Mouse (Mus musculus): ENCODE measurements around the gene Npff. TPM values are rescaled to one million over a fixed set of nuclear protein-coding genes. Genes with fewer than 3 reads are reported as not detected.

Gene Npff
- polyA plus RNA-seq, 1 experiment from 2014 or later: 2.1 TPM

DNA sequence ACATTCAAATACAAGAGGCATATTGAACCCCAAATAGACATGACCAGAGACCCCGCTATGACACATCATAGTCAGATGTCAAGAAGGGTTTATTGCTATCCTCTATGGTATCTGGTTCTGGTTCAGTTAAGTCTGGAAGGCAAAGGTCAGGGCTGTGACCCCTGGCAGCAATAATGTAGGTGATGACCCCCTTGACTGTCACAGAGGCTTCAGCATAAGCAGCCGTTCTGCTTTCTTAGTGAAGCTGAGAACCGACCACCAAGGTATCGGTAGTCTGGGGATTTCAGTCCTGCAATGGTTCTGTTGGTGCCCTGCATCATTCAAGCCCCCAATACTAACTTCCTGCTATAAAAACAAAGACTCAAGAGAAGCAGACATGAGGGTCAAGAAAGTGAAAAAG lies 6.8 kb upstream of the Npff start:
- H3K4me2 ChIP-seq (ENCODE audit: low read length): no peak overlapping the region
- H3K9ac ChIP-seq (ENCODE audit: low read length): no peak overlapping the region
- 82% methylated on average over 4 of the region's 4 CpGs for WGBS
- no peaks in the 10 kb centered on the region for H3K9me3 ChIP-seq (ENCODE audit: control insufficient read depth, low read length)
- no peaks in the 10 kb centered on the region for H3K4me1 ChIP-seq (ENCODE audit: control insufficient read depth in 2 of 2, insufficient read depth in 2 of 2, low read length in 2 of 2)
- no peak overlapping the region for H3K4me3 ChIP-seq (ENCODE audit: control insufficient read depth in 1 of 2, insufficient read depth in 1 of 2, low read depth in 1 of 2, low read length in 2 of 2)
- H3K27ac ChIP-seq (replicated peaks in 1 of 2; ENCODE audit: control insufficient read depth in 1 of 2, insufficient read depth in 1 of 2, low read depth in 2 of 2, low read length in 2 of 2): no peak overlapping the region
- no peak for ATAC-seq (ENCODE audit: insufficient number of reproducible peaks, insufficient read depth, low FRiP score, low read depth)
- peaks cover 93% of the 10 kb centered on the region for H3K36me3 ChIP-seq (ENCODE audit: control insufficient read depth, insufficient read depth, low read length)
- no peaks in the 10 kb centered on the region for H3K27me3 ChIP-seq (ENCODE audit: control insufficient read depth, insufficient read depth, low read length)

DNA sequence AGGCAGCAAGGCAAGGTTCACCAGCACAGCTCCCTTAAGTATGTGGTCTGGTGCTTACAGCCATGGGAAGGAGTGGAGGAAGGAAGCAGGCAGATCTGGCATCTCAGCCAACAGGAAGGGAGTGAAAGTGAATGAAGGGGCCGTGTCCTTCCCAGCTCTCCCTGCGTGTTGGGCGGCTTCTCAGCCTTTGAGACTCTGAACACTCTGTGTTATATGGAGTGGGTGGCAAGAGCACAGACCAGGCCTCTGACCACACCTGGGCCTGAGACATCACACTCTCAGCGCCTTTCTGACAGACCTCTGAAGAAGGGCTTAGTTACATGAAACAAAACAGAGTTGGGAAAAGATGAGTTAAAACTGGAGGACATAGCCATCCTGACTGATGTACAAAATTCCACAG lies 5.8 kb upstream of the Npff start:
- no peak overlapping the region for H3K27ac ChIP-seq (replicated peaks in 1 of 2; ENCODE audit: control insufficient read depth in 1 of 2, insufficient read depth in 1 of 2, low read depth in 2 of 2, low read length in 2 of 2)
- H3K9ac ChIP-seq (ENCODE audit: low read length): no peak overlapping the region
- H3K4me2 ChIP-seq (ENCODE audit: low read length): no peak overlapping the region
- no peaks in the 10 kb centered on the region for H3K9me3 ChIP-seq (ENCODE audit: control insufficient read depth, low read length)
- peaks cover 90% of the 10 kb centered on the region for H3K36me3 ChIP-seq (ENCODE audit: control insufficient read depth, insufficient read depth, low read length)
- no peak for ATAC-seq (ENCODE audit: insufficient number of reproducible peaks, insufficient read depth, low FRiP score, low read depth)
- no peak overlapping the region for H3K4me3 ChIP-seq (ENCODE audit: control insufficient read depth in 1 of 2, insufficient read depth in 1 of 2, low read depth in 1 of 2, low read length in 2 of 2)
- no peaks in the 10 kb centered on the region for H3K27me3 ChIP-seq (ENCODE audit: control insufficient read depth, insufficient read depth, low read length)
- WGBS: 71% methylated on average over 4 of the region's 4 CpGs
- no peaks in the 10 kb centered on the region for H3K4me1 ChIP-seq (ENCODE audit: control insufficient read depth in 2 of 2, insufficient read depth in 2 of 2, low read length in 2 of 2)

DNA sequence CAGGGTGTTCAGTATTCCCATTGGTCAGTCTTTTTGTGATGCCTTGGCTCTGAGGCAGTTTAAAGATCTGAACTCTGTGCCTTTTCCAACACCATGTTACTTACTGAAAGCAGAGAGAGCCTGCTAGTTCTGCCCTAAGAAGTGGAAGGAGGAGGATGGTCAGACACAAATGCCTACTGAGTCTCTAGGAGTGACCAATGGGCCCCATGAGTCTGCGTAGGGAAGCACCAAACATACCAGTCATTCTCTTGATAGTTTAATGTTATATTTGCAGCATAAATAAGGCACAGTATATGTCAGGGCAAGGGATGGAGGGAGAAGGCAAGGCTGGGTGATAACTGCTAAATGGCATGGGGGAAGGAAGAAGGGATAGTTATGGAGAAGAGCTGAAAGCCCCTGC lies 3.7 kb upstream of the Npff start:
- H3K9ac ChIP-seq (ENCODE audit: low read length): no peak overlapping the region
- H3K36me3 ChIP-seq (ENCODE audit: control insufficient read depth, insufficient read depth, low read length): peaks cover 88% of the 10 kb centered on the region
- H3K4me1 ChIP-seq (ENCODE audit: control insufficient read depth in 2 of 2, insufficient read depth in 2 of 2, low read length in 2 of 2): no peaks in the 10 kb centered on the region
- no peak overlapping the region for H3K4me3 ChIP-seq (ENCODE audit: control insufficient read depth in 1 of 2, insufficient read depth in 1 of 2, low read depth in 1 of 2, low read length in 2 of 2)
- H3K9me3 ChIP-seq (ENCODE audit: control insufficient read depth, low read length): no peaks in the 10 kb centered on the region
- no peaks in the 10 kb centered on the region for H3K27me3 ChIP-seq (ENCODE audit: control insufficient read depth, insufficient read depth, low read length)
- H3K27ac ChIP-seq (replicated peaks in 1 of 2; ENCODE audit: control insufficient read depth in 1 of 2, insufficient read depth in 1 of 2, low read depth in 2 of 2, low read length in 2 of 2): no peak overlapping the region
- ATAC-seq (ENCODE audit: insufficient number of reproducible peaks, insufficient read depth, low FRiP score, low read depth): no peak
- 92% methylated on average over 1 of the region's 1 CpGs for WGBS
- no peak overlapping the region for H3K4me2 ChIP-seq (ENCODE audit: low read length)

DNA sequence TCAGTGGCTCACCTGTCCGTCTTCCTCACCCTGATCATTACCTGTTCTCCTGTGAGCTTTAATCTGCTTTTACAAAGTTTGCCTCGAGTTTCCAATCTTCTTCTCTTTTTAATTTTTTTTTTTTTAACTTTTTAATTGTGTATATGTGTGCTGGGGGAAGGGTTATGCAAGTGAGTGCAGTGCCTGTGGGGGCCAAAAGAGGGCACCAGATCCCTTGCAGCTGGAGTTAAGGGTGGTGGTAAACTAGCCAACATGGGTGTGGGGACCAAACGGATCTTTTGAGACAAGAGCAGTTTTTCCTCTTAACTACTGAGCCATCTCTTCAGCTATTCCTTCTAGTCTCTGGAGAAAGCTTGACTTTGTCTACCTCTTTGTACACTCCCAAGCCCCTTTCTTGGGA lies 3.2 kb upstream of the Npff start:
- ATAC-seq (ENCODE audit: insufficient number of reproducible peaks, insufficient read depth, low FRiP score, low read depth): no peak
- Histone ChIP-seq H3K4me2 (ENCODE audit: low read length) (no peak overlapping the region), H3K4me1 (ENCODE audit: control insufficient read depth in 2 of 2, insufficient read depth in 2 of 2, low read length in 2 of 2) (no peaks in the 10 kb centered on the region), H3K27me3 (ENCODE audit: control insufficient read depth, insufficient read depth, low read length) (no peaks in the 10 kb centered on the region), H3K4me3 (ENCODE audit: control insufficient read depth in 1 of 2, insufficient read depth in 1 of 2, low read depth in 1 of 2, low read length in 2 of 2) (no peak overlapping the region), H3K9me3 (ENCODE audit: control insufficient read depth, low read length) (no peaks in the 10 kb centered on the region), H3K9ac (ENCODE audit: low read length) (no peak overlapping the region), H3K36me3 (ENCODE audit: control insufficient read depth, insufficient read depth, low read length) (peaks cover 85% of the 10 kb centered on the region), H3K27ac (replicated peaks in 1 of 2; ENCODE audit: control insufficient read depth in 1 of 2, insufficient read depth in 1 of 2, low read depth in 2 of 2, low read length in 2 of 2) (no peak overlapping the region)
- WGBS: 75% methylated on average over 3 of the region's 3 CpGs

DNA sequence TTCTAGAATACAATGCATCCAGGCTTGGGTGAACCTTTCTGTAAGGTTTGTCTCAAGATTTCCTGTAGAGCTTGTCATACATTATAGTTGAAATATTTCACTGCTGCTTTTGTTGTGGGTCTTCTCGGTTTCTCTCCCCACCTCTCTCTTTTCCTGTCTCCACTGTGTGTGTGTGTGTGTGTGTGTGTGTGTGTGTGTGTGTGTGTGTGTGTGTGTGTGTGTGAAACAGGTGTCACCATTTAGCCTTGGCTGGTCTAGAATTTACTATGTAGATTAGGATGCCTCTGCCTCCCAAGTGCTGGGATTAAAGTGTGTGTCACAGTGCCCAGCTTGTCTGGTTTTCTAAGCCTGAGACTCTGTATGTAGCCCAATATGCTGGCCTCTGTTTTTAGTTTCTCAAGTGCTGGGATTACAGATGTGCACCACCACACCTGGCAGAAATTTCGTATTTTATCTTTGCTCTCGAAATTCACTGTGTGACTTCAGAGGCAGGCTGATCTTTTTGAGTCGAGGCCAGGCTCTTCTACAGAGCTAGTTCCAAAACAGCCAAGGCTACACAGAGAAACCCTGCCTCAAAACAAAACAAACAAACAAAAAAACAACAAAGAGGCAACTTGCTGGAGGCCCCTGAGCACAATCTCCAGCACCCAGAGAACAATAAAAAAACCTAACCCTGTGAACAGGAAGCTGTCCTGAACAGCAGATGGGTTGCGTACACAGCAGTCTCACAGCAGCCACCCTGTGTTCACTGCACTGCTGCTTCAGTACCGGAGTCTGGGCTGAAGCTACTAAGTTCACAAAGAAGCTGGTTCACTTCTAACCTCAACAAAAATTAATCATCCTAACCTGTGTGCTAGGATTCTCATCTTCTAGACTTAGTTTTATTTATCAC lies 1.6 kb upstream of the Npff start:
- no peak for ATAC-seq (ENCODE audit: insufficient number of reproducible peaks, insufficient read depth, low FRiP score, low read depth)
- Histone ChIP-seq H3K36me3 (ENCODE audit: control insufficient read depth, insufficient read depth, low read length) (peaks cover 83% of the 10 kb centered on the region), H3K9me3 (ENCODE audit: control insufficient read depth, low read length) (no peaks in the 10 kb centered on the region), H3K27ac (replicated peaks in 1 of 2; ENCODE audit: control insufficient read depth in 1 of 2, insufficient read depth in 1 of 2, low read depth in 2 of 2, low read length in 2 of 2) (no peak overlapping the region), H3K4me1 (ENCODE audit: control insufficient read depth in 2 of 2, insufficient read depth in 2 of 2, low read length in 2 of 2) (no peaks in the 10 kb centered on the region), H3K9ac (ENCODE audit: low read length) (no peak overlapping the region), H3K27me3 (ENCODE audit: control insufficient read depth, insufficient read depth, low read length) (no peaks in the 10 kb centered on the region), H3K4me2 (ENCODE audit: low read length) (no peak overlapping the region), H3K4me3 (ENCODE audit: control insufficient read depth in 1 of 2, insufficient read depth in 1 of 2, low read depth in 1 of 2, low read length in 2 of 2) (no peak overlapping the region)
- WGBS: 82% methylated on average over 6 of the region's 6 CpGs

DNA sequence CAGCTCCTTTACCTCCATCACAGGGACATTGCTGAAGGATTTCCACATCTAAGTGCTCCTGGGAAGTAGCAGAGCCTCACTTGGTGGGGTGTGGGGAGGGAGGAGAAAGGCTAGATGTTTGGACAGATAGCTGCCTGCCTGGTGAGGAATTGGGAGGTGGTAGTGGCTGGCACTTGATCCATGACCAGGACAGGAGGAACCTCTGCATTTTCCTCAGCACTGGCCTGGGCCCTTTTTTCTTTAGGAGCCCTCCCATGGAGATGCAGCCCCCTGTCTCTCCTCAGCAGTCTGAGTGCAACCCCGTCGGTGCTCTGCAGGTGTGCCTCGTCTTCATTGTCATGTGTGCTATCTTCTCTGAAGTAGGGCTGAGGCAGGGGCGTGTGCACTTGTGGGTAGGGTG lies 3.3 kb downstream of the Npff start:
- Histone ChIP-seq H3K4me3 (ENCODE audit: control insufficient read depth in 1 of 2, insufficient read depth in 1 of 2, low read depth in 1 of 2, low read length in 2 of 2) (no peak overlapping the region), H3K9ac (ENCODE audit: low read length) (no peak overlapping the region), H3K27me3 (ENCODE audit: control insufficient read depth, insufficient read depth, low read length) (no peaks in the 10 kb centered on the region), H3K9me3 (ENCODE audit: control insufficient read depth, low read length) (no peaks in the 10 kb centered on the region), H3K4me1 (ENCODE audit: control insufficient read depth in 2 of 2, insufficient read depth in 2 of 2, low read length in 2 of 2) (peaks cover 6 to 21% of the 10 kb centered on the region in 2 experiments; a peak in 3 of 4 replicates), H3K27ac (replicated peaks in 1 of 2; ENCODE audit: control insufficient read depth in 1 of 2, insufficient read depth in 1 of 2, low read depth in 2 of 2, low read length in 2 of 2) (no peak overlapping the region), H3K36me3 (ENCODE audit: control insufficient read depth, insufficient read depth, low read length) (peaks cover 52% of the 10 kb centered on the region), H3K4me2 (ENCODE audit: low read length) (no peak overlapping the region)
- no peak for ATAC-seq (ENCODE audit: insufficient number of reproducible peaks, insufficient read depth, low FRiP score, low read depth)
- WGBS: 84% methylated on average over 4 of the region's 4 CpGs

DNA sequence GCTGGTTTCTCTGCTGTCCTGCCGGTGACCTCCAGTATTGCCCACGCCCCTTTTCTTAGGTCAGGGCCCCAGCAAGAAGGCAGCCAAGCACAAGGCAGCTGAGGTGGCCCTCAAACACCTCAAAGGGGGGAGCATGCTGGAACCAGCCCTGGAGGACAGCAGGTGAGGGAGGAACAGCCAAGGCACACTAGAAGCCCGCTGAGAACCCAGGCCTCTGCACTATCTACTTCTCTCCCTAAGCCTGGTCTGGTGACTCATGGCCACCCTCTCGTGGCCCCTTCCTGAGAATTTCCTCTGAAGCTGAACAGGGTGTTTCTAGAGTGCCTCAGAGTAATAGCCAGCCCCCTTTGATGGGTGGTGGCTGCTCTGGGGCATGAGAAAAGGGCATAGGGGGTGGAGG lies 4.3 kb downstream of the Npff start:
- peaks cover 44% of the 10 kb centered on the region for H3K36me3 ChIP-seq (ENCODE audit: control insufficient read depth, insufficient read depth, low read length)
- WGBS: 45% methylated on average over 4 of the region's 4 CpGs
- H3K27me3 ChIP-seq (ENCODE audit: control insufficient read depth, insufficient read depth, low read length): no peaks in the 10 kb centered on the region
- ATAC-seq (ENCODE audit: insufficient number of reproducible peaks, insufficient read depth, low FRiP score, low read depth): no peak
- no peak overlapping the region for H3K4me3 ChIP-seq (ENCODE audit: control insufficient read depth in 1 of 2, insufficient read depth in 1 of 2, low read depth in 1 of 2, low read length in 2 of 2)
- H3K4me1 ChIP-seq (ENCODE audit: control insufficient read depth in 2 of 2, insufficient read depth in 2 of 2, low read length in 2 of 2): peaks cover 12 to 30% of the 10 kb centered on the region in 2 experiments
- H3K27ac ChIP-seq (replicated peaks in 1 of 2; ENCODE audit: control insufficient read depth in 1 of 2, insufficient read depth in 1 of 2, low read depth in 2 of 2, low read length in 2 of 2): peak overlapping the region; percentile 30 to 98; a peak in 3 of 4 replicates
- peak overlapping the region; percentile 83 for H3K9ac ChIP-seq (ENCODE audit: low read length)
- no peak overlapping the region for H3K4me2 ChIP-seq (ENCODE audit: low read length)
- H3K9me3 ChIP-seq (ENCODE audit: control insufficient read depth, low read length): no peaks in the 10 kb centered on the region
